Mouse (Mus musculus) MEL-GATA-1-ER (cell line): ENCODE results near the gene Nkd1.

ENCODE experiments used
- DNase-seq: peaks from one replicate; pipeline ENCODE4 v3.0.0-alpha.2; 2012; ENCODE audit warnings: low read depth; ENCODE audit errors: extremely low read depth

Gene Nkd1

GRCm38 (mm10) chr8:88520985-88521527, at the start of gene Nkd1:
Nkd1 (plus strand) TSS chr8:88521354.
- no peak for DNase-seq

GRCm38 (mm10) chr8:88481290-88481689, 39.9 kb upstream of the Nkd1 start:
- DNase-seq: no peak

- no peak for DNase-seq
Observed at GRCm38 (mm10) chr8:88488391-88488829, 32.7 kb upstream of the Nkd1 start.

GRCm38 (mm10) chr8:88494076-88494475, 27.1 kb upstream of the Nkd1 start:
- DNase-seq: no peak

- no peak for DNase-seq
Observed at GRCm38 (mm10) chr8:88495071-88495805, 25.9 kb upstream of the Nkd1 start.

GRCm38 (mm10) chr8:88502143-88502542, 19.0 kb upstream of the Nkd1 start:
- no peak for DNase-seq

- DNase-seq: no peak
Observed at GRCm38 (mm10) chr8:88506981-88507380, 14.2 kb upstream of the Nkd1 start.

- no peak for DNase-seq
Observed at GRCm38 (mm10) chr8:88511061-88511460, 10.1 kb upstream of the Nkd1 start.

- DNase-seq: no peak
Observed at GRCm38 (mm10) chr8:88512094-88512794, 8.9 kb upstream of the Nkd1 start.

- no peak for DNase-seq
Observed at GRCm38 (mm10) chr8:88518047-88518446, 3.1 kb upstream of the Nkd1 start.

GRCm38 (mm10) chr8:88520381-88520780, 773 bp upstream of the Nkd1 start:
- no peak for DNase-seq

- no peak for DNase-seq
Observed at GRCm38 (mm10) chr8:88521541-88522414, 624 bp downstream of the Nkd1 start.

GRCm38 (mm10) chr8:88522433-88523030, 1.4 kb downstream of the Nkd1 start:
- DNase-seq: no peak

- no peak for DNase-seq
Observed at GRCm38 (mm10) chr8:88523621-88524020, 2.5 kb downstream of the Nkd1 start.

- DNase-seq: no peak
Observed at GRCm38 (mm10) chr8:88524132-88524531, 3.0 kb downstream of the Nkd1 start.

GRCm38 (mm10) chr8:88524851-88525250, 3.7 kb downstream of the Nkd1 start:
- DNase-seq: no peak

GRCm38 (mm10) chr8:88526296-88526695, 5.1 kb downstream of the Nkd1 start:
- DNase-seq: no peak

GRCm38 (mm10) chr8:88528186-88528585, 7.0 kb downstream of the Nkd1 start:
- DNase-seq: no peak

GRCm38 (mm10) chr8:88529798-88530197, 8.6 kb downstream of the Nkd1 start:
- no peak for DNase-seq

- no peak for DNase-seq
Observed at GRCm38 (mm10) chr8:88537081-88537480, 15.9 kb downstream of the Nkd1 start.
